Mouse (Mus musculus): ENCODE results near the gene Gm21773. TPM values are rescaled to one million over a fixed set of nuclear protein-coding genes. Genes with fewer than 3 reads are reported as not detected.
"Not testable (repeated sequence)": the region's sequence is repeated elsewhere in the genome, so short reads cannot be mapped to it uniquely, and the experiment has no call there.

Gm21773 gene
- polyA plus RNA-seq (2014; fragmentation: Nextera tagmentation; extraction: Ambion mirVana) = not detected in 2 replicates

GRCm38 (mm10) chrY:25309260-25309659 is at the start of gene Gm21773:
TSS of gene Gm21773 (minus strand) at chrY:25309360.
- not testable (repeated sequence) for H3K4me2 ChIP-seq (replicated peaks); H3K9ac ChIP-seq; H3K4me3 ChIP-seq (replicated peaks; ENCODE audit: low read length); H3K4me1 ChIP-seq (replicated peaks; ENCODE audit: control insufficient read depth, insufficient read depth, low read length); H3K27me3 ChIP-seq (ENCODE audit: control insufficient read depth, insufficient read depth, low read length); H3K9me3 ChIP-seq (ENCODE audit: control insufficient read depth, low read length); ATAC-seq (ENCODE audit: low FRiP score); H3K27ac ChIP-seq; H3K36me3 ChIP-seq (replicated peaks; ENCODE audit: control insufficient read depth, insufficient read depth); DNase-seq (ENCODE audit: low spot score)
- no CpG with 5 or more reads among the region's 2 CpGs for WGBS

Data from hindbrain, embryonic 14.5 days (tissue).